Mouse (Mus musculus): ENCODE results near the gene Pld6.
A peak's percentile ranks its signal among the peaks of the same experiment; 100 is the strongest.

Pld6 gene

DNA sequence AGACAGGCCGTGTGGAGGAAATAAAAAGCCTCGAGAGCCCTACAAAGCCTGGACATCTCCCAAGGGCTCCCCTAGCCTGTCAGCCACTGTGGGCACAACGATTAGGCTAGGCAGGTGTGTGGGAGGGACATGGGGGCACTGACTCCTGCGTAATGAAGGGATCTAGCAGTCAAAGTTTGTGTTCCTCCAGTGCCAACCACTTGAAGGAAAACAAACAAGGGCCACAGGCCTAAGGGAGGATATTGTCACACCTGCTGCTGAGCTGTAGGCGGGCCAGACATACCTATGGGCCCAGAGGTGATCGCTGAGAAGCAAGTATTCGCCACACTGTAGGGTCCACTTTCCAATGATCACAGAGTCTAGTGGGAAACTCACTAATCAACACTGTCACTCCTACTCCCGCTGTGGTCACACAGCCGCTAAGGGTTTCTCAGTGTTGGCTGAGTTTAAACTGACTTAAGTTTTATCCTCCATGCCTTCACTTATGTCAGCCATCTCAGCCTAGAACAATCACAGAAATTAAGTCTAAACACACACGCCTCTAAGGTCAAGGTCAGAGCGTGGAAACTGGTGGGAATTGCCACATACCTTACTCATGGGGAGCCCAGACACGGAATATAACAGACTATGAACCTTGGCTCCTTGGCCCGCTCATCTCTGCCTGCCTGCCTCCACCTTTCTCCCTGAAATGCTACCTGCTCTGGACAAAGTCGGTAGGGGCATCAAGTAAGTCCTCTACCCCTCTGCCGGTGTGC is 824 bp downstream of the Pld6 start:
- peak; percentile 15 for DNase-seq (ENCODE audit: low read depth, low spot score)

DNA sequence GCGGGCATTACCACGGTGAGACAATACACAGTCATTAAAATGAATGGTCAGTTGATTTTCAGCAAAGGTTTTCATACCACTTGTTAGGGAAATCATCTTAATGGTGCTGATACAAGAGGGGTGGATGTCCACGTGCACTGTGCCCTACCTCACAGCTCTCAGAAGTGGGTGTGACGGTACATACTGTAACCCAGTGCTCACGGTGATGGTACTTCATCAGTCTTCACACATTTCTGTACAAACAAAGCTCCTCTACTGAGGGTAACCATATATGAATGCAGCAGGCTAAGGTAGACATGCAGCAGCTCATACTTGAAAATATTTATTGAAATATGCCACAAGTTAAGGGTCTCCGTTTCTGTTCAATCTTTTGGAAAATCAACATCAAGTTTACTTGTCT is 3.9 kb downstream of the Pld6 start:
- no peak for DNase-seq (ENCODE audit: low read depth, low spot score)

DNA sequence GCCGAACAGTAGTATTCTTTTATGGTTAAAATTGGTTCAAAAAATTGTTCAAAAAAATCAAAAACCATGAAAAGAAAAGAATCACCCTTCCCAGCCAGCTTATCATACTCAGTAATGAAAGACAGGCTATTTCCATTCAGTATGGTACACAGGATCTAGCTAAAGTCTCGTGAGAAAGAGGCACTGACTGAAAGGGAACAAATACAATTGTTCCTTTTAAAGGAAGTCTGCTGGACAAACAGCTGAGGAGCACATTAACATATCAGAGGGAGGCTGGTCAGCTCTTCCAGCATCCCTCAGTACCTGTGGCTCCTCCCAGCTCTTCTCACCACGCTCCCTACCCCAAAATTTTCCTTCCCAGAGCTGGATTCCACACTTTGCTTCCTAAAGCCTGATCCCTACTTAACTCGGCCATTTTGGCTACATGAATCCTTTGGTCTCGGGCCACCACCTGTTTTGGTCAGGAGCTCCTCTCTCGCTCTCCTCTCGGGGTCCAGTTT is 5.3 kb downstream of the Pld6 start:
- DNase-seq (ENCODE audit: low read depth, low spot score), result no peak

DNA sequence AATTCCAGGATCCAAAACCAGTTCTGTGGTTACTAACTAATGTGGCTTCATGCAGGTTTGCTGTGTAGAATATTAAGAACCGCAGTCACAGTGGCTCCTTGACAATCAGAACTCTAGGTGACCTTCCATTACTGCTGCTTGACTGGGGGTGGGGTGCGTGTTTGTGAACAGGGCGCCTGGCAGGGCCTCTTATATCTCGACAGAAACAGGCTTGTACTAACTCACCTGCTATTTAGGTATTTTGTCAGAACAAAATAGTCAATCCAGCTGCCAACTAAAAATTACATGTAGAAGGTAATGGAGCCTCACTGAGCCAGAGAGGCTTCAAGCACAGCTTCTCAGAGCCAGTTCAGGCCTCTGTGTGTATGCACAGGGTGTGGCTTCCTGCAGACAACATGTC is 7.2 kb downstream of the Pld6 start:
- no peak for DNase-seq (ENCODE audit: low read depth, low spot score)

DNA sequence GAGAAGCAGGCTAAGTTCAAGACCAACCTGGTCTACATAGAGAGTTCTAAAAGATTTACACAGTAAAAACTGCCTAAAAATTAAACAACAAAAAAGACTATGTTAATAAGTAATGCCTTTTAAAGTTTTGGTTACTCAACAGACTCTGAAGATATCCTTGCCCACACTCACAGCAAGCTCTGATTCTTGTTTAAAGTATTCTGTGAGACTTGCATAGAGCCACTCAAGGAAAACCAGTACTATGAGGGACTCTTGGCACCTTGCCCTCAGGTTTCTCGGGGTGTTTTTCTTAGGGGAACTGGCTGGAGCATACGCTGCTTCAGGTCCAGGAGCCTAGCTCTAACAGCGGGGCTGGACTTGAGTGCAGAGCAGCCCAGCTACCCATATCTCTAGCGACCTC is 8.0 kb downstream of the Pld6 start:
- DNase-seq (ENCODE audit: low read depth, low spot score), result no peak

DNA sequence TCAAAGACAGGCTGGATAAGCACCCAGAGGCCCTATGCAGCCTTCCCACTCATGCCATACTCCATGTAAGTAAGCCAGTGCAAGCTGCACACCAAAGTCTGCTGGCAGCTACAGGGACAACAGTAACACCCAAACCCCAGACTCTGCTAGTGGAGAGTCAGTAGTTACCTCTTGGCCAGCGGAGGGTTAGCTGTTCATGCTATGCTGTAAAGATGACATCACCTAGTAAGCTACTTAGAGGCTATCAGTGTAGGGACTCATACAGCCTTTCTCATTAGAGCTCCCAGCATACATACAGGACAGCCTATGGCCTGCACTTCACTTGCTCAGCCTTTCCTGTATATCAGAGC is 8.6 kb downstream of the Pld6 start:
- no peak for DNase-seq (ENCODE audit: low read depth, low spot score)

DNA sequence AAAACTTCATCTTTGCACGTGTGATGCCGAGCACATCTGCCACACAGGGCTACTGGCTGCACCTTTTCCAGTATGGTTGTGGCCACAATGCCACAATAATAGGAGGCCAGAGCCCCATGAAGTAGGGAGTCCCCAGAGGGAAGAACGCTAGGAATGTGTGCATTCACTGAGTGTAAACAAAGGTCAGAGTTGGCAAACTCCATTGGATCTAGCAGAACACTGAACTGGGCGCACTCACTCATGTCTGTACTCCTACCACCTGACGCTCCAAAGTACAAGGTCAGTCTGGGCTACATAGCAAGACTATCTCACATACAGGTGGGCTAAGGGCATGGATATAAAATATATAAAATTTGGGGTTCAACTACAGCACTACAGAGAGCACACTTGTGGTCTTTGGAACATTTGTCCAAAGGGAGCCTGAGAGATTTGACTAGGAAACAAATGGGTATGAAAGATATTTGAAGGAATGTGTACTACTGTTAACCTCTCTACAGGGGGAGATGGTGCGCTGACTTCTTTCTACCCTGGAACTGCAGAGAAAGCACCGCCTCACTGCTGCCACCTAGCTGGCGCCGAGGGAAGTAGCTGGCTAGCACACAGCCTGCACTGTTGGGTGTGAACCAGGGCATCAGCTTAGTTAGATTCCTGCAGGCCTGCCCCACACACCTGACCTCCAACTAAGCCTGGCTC is 9.1 kb downstream of the Pld6 start:
- peak; percentile 85 for DNase-seq (ENCODE audit: low read depth, low spot score)

DNA sequence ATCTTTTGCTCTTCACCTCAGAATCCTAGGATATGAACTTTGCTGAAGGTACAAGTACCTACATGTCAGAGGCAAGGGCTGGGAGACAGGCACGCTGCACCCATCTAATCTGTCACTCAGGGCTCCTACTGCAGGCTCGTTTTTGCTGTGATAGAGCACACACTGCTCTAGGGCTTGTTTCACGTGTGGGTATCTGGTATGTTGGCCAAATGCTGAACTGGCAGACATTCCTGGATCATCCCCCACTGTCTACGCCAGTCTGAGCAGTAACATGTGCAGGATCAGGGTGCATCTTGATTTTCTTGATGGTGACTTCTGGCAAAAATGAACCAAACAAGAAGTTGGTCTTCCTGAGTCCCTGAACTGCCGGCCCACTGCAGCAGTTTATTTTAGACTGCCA is 10.2 kb downstream of the Pld6 start:
- no peak for DNase-seq (ENCODE audit: low read depth, low spot score)

DNA sequence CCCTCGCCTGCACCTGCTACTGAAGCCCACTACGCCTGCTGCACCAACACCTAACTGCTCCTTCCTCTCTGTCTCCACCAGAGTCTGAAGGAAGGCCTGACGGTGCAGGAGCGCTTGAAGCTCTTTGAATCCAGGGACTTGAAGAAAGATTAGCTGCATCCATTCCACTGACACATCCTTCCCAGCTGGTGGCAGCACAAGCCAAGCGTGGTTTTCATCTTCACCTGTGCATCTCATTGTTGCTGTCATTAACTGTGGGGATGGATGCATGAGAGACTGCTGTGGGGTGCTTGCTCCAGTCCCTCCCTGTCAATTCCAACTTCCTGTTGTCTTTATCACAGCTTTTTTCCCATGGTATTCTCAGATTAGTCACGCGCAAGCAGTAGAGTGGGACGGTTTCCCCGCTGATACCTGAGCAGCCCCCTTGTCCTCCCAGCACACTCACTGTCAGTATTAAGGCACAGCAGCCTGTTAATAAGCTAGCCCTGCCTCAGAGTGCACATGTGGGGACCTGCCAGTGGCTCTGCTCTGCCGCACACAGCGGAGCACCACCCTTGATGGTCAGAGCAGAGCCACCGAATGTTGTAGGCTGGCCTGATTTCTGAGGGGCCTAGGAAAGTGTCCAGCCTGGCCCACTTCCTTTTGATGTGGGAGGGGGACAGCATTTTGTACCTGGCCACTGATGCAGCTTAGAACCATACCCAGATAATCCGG is 11.9 kb downstream of the Pld6 start:
- no peak for DNase-seq (ENCODE audit: low read depth, low spot score)

DNA sequence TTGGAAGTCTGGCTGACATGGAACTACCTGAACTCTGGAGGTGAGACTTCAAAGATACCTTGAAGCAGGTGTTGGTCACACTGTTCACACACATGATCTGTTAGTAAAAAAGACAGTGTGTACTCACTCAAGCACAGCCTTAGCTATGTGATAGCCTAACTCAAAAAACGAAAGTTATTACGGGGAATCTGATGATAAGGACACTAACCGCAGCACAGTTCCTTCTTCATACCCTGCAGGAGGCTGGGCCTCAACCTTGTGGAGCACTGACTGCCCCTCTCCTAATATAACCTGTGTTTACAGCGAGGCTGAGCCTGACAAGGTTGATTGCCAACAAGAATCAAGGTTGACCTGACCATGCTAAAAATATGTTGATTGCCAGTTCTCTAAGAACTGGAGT is 12.9 kb downstream of the Pld6 start:
- DNase-seq (ENCODE audit: low read depth, low spot score), result peak; percentile 64

DNA sequence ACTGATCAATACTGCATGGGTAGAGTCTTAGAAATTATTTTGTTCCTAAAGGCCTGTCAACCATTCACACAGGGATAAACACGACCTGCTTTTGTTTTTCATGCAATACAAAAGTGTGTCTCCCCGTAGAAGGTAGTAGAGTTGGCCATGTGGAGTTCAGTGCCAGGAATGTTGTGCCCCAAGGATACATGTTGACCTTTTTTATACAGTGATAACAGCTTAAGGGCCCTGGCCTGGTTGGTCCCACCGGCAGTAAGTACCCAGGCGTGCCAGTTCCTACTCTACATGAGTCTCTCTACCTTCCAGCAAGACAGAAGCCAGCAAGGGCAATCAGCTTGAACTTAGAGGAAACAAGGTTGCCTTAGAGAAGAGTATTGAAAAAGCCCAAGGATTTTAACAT is 14.5 kb downstream of the Pld6 start:
- peak; percentile 15 for DNase-seq (ENCODE audit: low read depth, low spot score)

DNA sequence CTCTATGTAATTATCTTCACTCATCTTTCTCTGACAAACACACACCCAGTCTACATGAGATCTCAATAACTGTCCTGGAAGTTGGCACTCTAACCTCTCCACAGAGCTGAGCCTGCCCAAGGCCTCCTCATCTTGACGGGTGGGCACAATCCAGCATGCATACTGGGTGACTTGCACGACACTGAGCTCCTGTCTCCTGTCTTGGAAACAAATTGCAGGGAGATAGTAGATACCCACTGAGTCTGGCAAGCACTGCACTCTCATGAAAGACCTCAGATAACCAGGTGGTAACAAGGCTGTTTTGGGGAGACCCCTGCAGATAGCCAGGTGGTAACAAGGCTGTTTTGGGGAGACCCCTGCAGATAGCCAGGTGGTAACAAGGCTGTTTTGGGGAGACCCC is 15.2 kb downstream of the Pld6 start:
- DNase-seq (ENCODE audit: low read depth, low spot score), result peak; percentile 12

DNA sequence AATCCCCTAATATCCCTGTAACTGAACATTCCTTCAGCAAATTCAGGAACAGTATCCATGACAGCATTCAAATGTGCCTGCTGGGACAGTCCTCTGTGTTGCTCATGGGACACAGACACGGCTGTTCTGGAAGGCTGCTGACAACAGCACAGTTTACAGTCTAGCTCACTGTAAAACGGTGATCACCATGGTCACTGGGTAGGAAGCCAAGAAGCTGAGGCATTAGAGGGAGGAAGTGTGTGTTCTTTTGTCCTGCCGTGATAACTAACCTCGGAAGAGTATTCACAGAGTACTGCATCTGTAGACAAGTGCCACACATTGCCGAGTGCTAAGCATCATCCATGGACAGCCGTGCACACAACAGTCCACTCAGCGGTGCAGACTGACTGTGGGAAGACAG is 16.7 kb downstream of the Pld6 start:
- DNase-seq (ENCODE audit: low read depth, low spot score), result no peak

DNA sequence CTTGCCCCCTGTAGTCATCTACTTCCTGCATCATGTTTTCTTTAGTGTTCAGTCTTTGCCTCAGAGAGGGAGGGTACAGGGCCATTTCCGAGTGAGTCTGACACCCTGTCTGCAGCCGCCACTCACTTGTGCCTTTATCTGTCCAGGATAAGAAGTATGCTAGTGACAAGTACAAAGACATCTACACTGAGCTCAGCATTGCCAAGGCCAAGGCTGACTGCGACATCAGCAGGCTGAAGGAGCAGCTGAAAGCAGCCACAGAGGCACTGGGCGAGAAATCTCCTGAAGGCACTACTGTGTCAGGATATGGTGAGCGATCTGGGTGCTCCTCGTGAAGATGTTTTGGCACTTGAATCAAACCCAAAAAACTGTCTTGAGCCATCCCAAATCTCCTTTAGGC is 17.7 kb downstream of the Pld6 start:
- DNase-seq (ENCODE audit: low read depth, low spot score), result no peak

DNA sequence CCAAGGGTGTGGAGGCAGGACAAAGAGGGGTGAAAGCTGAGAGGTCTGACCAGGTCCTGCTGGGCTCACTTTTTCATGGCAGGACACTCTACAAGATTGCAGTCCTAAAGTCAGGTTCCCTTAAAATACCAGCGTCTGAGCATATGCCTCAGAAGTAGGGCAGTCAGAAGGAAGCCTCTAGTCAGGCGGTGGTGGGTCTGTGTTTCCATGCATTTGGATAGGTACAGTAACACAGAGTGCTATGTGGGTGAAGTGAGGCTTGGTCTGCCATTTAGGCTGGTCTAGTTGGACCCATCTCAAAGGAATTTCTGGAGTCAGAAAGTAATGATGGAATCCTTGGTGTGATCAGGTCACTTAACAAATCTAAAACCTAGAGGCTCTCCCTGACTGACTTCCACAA is 18.1 kb downstream of the Pld6 start:
- no peak for DNase-seq (ENCODE audit: low read depth, low spot score)

DNA sequence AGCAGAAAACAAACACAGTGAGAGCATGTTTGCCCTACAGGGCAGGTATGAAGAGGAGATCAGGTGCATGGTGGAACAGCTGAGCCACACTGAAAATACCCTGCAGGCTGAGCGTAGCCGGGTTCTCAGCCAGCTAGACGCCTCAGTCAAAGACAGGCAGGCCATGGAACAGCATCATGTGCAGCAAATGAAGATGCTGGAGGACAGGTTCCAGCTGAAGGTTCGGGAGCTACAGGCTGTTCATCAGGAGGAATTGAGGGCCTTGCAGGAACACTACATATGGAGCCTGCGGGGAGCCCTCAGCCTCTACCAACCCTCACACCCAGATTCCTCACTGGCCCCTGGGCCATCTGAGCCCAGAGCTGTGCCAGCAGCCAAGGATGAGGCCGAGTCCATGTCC is 26.6 kb downstream of the Pld6 start:
- no peak for DNase-seq (ENCODE audit: low read depth, low spot score)

DNA sequence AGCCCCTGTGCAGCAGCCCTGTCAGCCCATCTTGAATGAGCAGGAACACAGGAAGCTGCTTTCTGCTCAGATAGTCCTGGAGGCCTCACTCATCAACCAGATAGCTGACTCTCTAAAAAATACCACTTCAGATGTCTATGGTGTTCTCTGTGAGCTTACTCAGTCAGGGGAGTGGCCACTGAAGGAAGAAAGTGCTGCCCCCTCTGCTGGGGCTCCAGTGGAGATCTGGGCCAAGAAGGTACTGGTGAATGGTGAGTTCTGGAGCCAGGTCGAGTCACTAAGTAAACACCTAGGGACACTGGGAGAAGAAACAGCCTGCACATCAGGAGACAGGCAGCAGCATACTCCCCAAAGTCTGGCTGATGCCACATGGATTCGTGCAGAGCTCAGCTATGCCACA is 27.8 kb downstream of the Pld6 start:
- no peak for DNase-seq (ENCODE audit: low read depth, low spot score)

DNA sequence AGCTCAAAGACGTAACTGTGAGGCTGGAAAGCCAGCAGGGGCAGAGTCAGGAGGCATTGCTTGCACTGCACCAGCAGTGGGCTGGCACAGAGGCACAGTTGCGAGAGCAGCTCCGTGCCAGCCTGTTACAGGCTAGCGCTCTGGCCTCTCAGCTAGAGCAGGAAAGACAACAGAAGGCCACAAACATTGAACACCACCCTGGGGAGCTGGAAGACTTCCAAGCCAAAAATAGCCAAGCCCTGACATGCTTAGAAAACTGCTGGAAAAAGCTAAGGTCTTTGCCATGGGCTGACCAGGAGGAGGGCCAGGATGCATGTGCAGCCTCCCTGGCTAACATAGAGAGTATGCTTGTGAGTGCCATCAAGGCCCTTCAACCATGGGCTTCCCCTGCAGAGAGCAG is 28.3 kb downstream of the Pld6 start:
- DNase-seq (ENCODE audit: low read depth, low spot score), result no peak

DNA sequence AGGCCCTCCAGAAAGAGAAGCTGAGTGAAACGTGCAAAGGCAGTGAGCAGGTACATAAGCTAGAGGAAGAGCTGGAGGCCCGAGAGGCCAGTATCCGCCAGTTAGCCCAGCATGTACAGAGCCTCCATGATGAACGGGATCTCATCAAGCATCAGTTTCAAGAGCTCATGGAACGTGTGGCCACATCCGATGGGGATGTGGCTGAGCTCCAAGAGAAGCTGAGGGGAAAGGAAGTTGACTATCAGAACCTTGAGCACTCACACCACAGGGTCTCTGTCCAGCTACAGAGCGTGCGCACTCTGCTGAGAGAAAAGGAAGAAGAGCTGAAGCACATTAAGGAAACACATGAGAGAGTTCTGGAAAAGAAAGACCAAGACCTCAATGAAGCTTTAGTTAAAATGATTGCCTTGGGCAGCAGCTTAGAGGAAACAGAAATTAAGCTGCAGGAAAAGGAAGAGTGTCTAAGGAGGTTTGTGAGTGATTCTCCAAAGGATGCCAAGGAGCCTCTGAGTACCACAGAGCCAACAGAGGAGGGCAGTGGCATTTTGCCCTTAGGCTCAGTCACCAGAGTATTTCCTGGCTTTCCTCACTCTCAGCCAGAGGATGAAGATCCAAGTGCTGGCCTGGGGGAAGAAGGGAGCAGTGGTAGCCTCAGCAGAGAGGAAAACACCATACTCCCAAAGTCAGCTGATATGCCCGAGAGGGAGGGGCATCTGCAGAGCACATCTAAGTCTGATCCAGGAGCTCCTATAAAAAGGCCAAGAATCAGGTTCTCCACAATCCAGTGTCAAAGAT is 29.1 kb downstream of the Pld6 start:
- DNase-seq (ENCODE audit: low read depth, low spot score), result no peak

DNA sequence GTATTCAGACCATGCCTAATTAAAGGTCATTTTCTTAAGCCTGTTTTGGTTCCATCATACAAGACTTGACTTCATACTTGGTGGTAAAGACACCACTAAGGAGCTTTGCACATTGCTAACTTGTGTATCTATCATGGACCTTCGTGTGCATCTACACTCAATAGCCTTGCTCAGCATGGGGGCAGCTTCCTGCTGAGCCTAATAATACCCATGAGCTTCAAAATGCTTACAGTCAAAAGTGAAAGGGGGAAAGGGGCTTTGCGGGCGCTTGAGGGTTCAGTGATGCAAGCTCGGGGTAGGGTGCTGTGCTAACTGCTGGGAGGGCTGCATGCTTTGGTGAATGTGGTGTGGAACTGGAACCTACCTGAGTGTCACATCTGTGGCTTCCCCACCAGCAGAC is 31.1 kb downstream of the Pld6 start:
- no peak for DNase-seq (ENCODE audit: low read depth, low spot score)

DNA sequence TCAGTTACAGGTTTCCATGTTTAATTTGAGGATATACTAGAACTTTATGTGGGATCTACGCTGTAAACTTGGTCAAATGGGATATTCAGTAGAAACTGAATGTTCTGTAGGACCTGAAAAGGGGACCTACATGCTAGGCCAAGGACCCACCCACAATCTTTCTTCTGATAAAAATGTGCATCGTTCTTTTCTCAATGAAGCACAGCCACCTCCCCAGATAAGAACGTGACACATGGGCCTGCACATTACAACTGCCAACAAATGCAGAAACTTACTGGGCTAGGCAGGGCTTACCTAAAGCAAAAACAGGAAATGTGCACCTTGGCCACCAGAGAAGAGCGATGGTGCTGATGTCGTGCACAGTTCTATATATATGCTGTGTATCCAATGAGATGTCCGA is 32.9 kb downstream of the Pld6 start:
- no peak for DNase-seq (ENCODE audit: low read depth, low spot score)

DNA sequence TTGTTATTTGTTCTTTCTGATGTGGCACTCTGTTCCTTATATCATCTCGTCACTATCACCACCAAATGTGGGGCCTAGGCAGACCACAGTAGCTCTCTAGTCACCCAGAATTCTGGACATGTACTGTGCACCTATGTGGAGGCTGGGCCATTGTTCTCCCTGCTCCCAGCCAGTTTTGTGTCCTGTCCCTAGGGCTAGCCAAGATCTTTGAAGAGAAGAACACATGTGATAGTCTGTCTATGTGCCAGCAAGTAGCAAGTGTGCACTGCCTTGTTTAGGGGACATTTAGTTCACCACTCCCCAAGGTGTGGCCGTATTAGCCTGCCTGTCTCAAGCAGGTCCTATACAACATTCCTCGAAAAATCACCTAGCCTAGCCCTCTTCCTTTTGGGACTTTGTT is 38.4 kb downstream of the Pld6 start:
- DNase-seq (ENCODE audit: low read depth, low spot score), result no peak

Data from A20 (cell line).